Comparison of ENCODE assay signal across 9 mouse cellular contexts in genomic region chr17:28931436-28932211, GRCm38 (mm10). TPM values are rescaled to one million over a fixed set of nuclear protein-coding genes. Genes with fewer than 3 reads are reported as not detected.
DNase-seq lines count a peak whose midpoint lies in the region; ATAC-seq lines count a peak whose summit lies in the region.
"Had no signal": no experiment of that assay in that cellular context is flagged by ENCODE, and none has a peak within 500 bp of the region (broad histone marks: within the 10 kb centered on the region; RNA-seq: fewer than 3 reads in every experiment).

No protein-coding gene starts in this region.

- peak; percentile 70 for DNase-seq in 416B (ENCODE audit: low read depth)
- peak; percentile 63 for DNase-seq in NIH3T3 (ENCODE audit: low read depth)
- DNase-seq in limb, embryonic 10.5 days (ENCODE audit: low spot score), result no peak
- no peak for DNase-seq in left cerebral cortex, postnatal 4 days
- DNase-seq in ovary, postnatal 10 days (ENCODE audit: low spot score), result no peak
- no peak for DNase-seq in thymus, postnatal 4 days

- H3K27me3 ChIP-seq in hindbrain, embryonic 12.5 days, result no peaks in the 10 kb centered on the region
- H3K27me3 ChIP-seq in hindbrain, embryonic 16.5 days (replicated peaks; ENCODE audit: control insufficient read depth, insufficient read depth, low read length), result no peaks in the 10 kb centered on the region
- H3K27me3 ChIP-seq in limb, embryonic 10.5 days (ENCODE audit: low read depth, poor library complexity, severe bottlenecking), result no peaks in the 10 kb centered on the region

- no peak overlapping the region for H3K4me3 ChIP-seq in hindbrain, embryonic 12.5 days
- H3K4me3 ChIP-seq in hindbrain, embryonic 16.5 days (ENCODE audit: low read length), result no peak overlapping the region
- no peak overlapping the region for H3K4me3 ChIP-seq in limb, embryonic 10.5 days
- H3K4me3 ChIP-seq: myocyte had no signal

- intact Hi-C loops in left cerebral cortex, postnatal 4 days (cut with DNase I), result no loop called here

- H3K36me3 ChIP-seq in hindbrain, embryonic 12.5 days, result no peaks in the 10 kb centered on the region
- H3K36me3 ChIP-seq in hindbrain, embryonic 16.5 days (ENCODE audit: control insufficient read depth, insufficient read depth, low read length), result no peaks in the 10 kb centered on the region
- H3K36me3 ChIP-seq in limb, embryonic 10.5 days, result no peaks in the 10 kb centered on the region

- H3K27ac ChIP-seq in hindbrain, embryonic 12.5 days, result peak overlapping the region; percentile 70; the same call in 1 of the 2 replicates
- no peak overlapping the region for H3K27ac ChIP-seq in hindbrain, embryonic 16.5 days (ENCODE audit: low read depth, low read length)
- H3K27ac ChIP-seq in limb, embryonic 10.5 days, result peak overlapping the region; percentile 81; the same call in 1 of the 2 replicates

- ATAC-seq in hindbrain, embryonic 12.5 days (ENCODE audit: low FRiP score), result no peak
- no peak for ATAC-seq in hindbrain, embryonic 16.5 days

- H3K4me2 ChIP-seq in hindbrain, embryonic 12.5 days (replicated peaks), result no peak overlapping the region
- no peak overlapping the region for H3K4me2 ChIP-seq in hindbrain, embryonic 16.5 days (ENCODE audit: low read length)

- no peak overlapping the region for H3K9ac ChIP-seq in hindbrain, embryonic 12.5 days
- H3K9ac ChIP-seq in hindbrain, embryonic 16.5 days (ENCODE audit: low read depth, low read length), result no peak overlapping the region

- 0 out of 2 replicates have a peak, but pooled peaks cover 3% of the 10 kb centered on the region for H3K9me3 ChIP-seq in hindbrain, embryonic 12.5 days (replicated peaks)
- H3K9me3 ChIP-seq in hindbrain, embryonic 16.5 days (ENCODE audit: control insufficient read depth, low read length), result no peaks in the 10 kb centered on the region
- H3K9me3 ChIP-seq in limb, embryonic 10.5 days (replicated peaks), result no peaks in the 10 kb centered on the region

- 92% methylated on average over 18 of the region's 18 CpGs for WGBS in hindbrain, embryonic 12.5 days
- 94% methylated on average over 18 of the region's 18 CpGs for WGBS in hindbrain, embryonic 16.5 days
- 92% methylated on average over 18 of the region's 18 CpGs for WGBS in limb, embryonic 10.5 days

- H3K4me1 ChIP-seq in hindbrain, embryonic 12.5 days, result peaks cover 10% of the 10 kb centered on the region
- peaks cover 8% of the 10 kb centered on the region for H3K4me1 ChIP-seq in hindbrain, embryonic 16.5 days (ENCODE audit: control insufficient read depth, insufficient read depth, low read depth, low read length)
- peaks cover 10% of the 10 kb centered on the region for H3K4me1 ChIP-seq in limb, embryonic 10.5 days

RNA-seq across cellular contexts. Expression of gene Pxt1, which starts 12.0 kb away (rescaled TPM):
- polyA plus RNA-seq in hindbrain, embryonic 12.5 days (2016; fragmentation: Nextera tagmentation; extraction: Ambion mirVana), result not detected in 2 replicates
- not detected in 2 replicates for polyA plus RNA-seq in hindbrain, embryonic 16.5 days (2015; fragmentation: Nextera tagmentation; extraction: Ambion mirVana)
- 0.24 and 0.45 TPM in 2 replicates for polyA plus RNA-seq in limb, embryonic 10.5 days (2016; fragmentation: Nextera tagmentation; extraction: Ambion mirVana)
- total RNA-seq in left cerebral cortex, postnatal 4 days (2021), result not detected
- polyA plus RNA-seq: myocyte had no signal

RNA-seq across cellular contexts. Expression of gene 4930539E08Rik, which starts 16.5 kb away (rescaled TPM):
- polyA plus RNA-seq in hindbrain, embryonic 12.5 days (2016; fragmentation: Nextera tagmentation; extraction: Ambion mirVana), result 0.10 and 0.13 TPM in 2 replicates
- polyA plus RNA-seq in hindbrain, embryonic 16.5 days (2015; fragmentation: Nextera tagmentation; extraction: Ambion mirVana), result 2.4 TPM in 2 replicates
- polyA plus RNA-seq in limb, embryonic 10.5 days (2016; fragmentation: Nextera tagmentation; extraction: Ambion mirVana), result 0.05 and 0.10 TPM in 2 replicates
- 1 to 10 TPM; 3.0 to 6.7 TPM for total RNA-seq in left cerebral cortex, postnatal 4 days (2021)
- polyA plus RNA-seq: myocyte had no signal

RNA-seq across cellular contexts. Expression of gene Kctd20, which starts 20.1 kb away (rescaled TPM):
- 120 and 122 TPM in 2 replicates for polyA plus RNA-seq in hindbrain, embryonic 12.5 days (2016; fragmentation: Nextera tagmentation; extraction: Ambion mirVana)
- 76.5 and 88.8 TPM in 2 replicates for polyA plus RNA-seq in hindbrain, embryonic 16.5 days (2015; fragmentation: Nextera tagmentation; extraction: Ambion mirVana)
- 121 and 129 TPM in 2 replicates for polyA plus RNA-seq in limb, embryonic 10.5 days (2016; fragmentation: Nextera tagmentation; extraction: Ambion mirVana)
- total RNA-seq in left cerebral cortex, postnatal 4 days (2021), result 100 to 1,000 TPM in 1 of 2 experiments, 10 to 100 TPM in 1; 99.1 to 109 TPM

Comparison
In these comparisons a context has a peak if more than half of its experiments do, and no peak if none do; other contexts are left out.
1. DNase-seq: peak in 416B (single experiment) and NIH3T3 (single experiment); none in limb, embryonic 10.5 days (single experiment), left cerebral cortex, postnatal 4 days (single experiment), ovary, postnatal 10 days (single experiment) and thymus, postnatal 4 days (single experiment).